Mouse (Mus musculus) T-helper 1 cell (primary cell): ENCODE data around the gene Cbl.

Source experiments
- in situ Hi-C: fragments of 300-600 bp; cut with MboI, MseI; formaldehyde crosslinking; loops from one replicate; pipeline ENCODE4 v1.15.1; 2025; ENCODE audit warnings: high pct_unique_total_duplicates

The Cbl gene

GRCm38 (mm10) chr9:44107110-44107509 lies 126.7 kb downstream of the Cbl start, which contains the start of gene C1qtnf5:
C1qtnf5 (plus strand) TSS chr9:44107245.
- in situ Hi-C loops: no loop called here

GRCm38 (mm10) chr9:44106596-44106995 lies 127.3 kb downstream of the Cbl start:
- in situ Hi-C loops: no loop called here

GRCm38 (mm10) chr9:44106182-44106581 lies 127.7 kb downstream of the Cbl start:
- in situ Hi-C loops: no loop called here

- in situ Hi-C loops: no loop called here
Observed at GRCm38 (mm10) chr9:44105781-44106180, 128.1 kb downstream of the Cbl start.

- in situ Hi-C loops: no loop called here
Observed at GRCm38 (mm10) chr9:44104881-44105280, 129.0 kb downstream of the Cbl start.

- in situ Hi-C loops: no loop called here
Observed at GRCm38 (mm10) chr9:44101490-44101889, 132.4 kb downstream of the Cbl start, which contains the start of gene Mfrp. Mfrp (plus strand) TSS chr9:44101729.

- in situ Hi-C loops: loop anchor here (25.0 kb wide), 3 partner anchors 359 to 1984 kb away; partner anchors contain the start of genes Nectin1 and Sorl1
Observed at GRCm38 (mm10) chr9:44096536-44096935, 137.3 kb downstream of the Cbl start.

GRCm38 (mm10) chr9:44095781-44096180 lies 138.1 kb downstream of the Cbl start:
- in situ Hi-C loops: loop anchor here (25.0 kb wide), 3 partner anchors 358 to 1983 kb away; partner anchors contain the start of genes Nectin1 and Sorl1

- in situ Hi-C loops: loop anchor here (25.0 kb wide), 3 partner anchors 357 to 1982 kb away; partner anchors contain the start of genes Nectin1 and Sorl1
Observed at GRCm38 (mm10) chr9:44094737-44095136, 139.1 kb downstream of the Cbl start.

- in situ Hi-C loops: loop anchor here (25.0 kb wide), 3 partner anchors 357 to 1982 kb away; partner anchors contain the start of genes Nectin1 and Sorl1
Observed at GRCm38 (mm10) chr9:44093612-44094503, 140.0 kb downstream of the Cbl start.
